Mouse (Mus musculus) E14TG2a.4 (cell line): Measurements from ENCODE around the gene Ppl.

ENCODE experiments used
- CTCF ChIP-seq: conservative IDR thresholded peaks from 2 replicates; pipeline ENCODE4 v1.5.1; 2014; ENCODE audit warnings: low read length
- POU5F1 ChIP-seq: IDR thresholded peaks from 2 replicates; pipeline ENCODE4 v1.6.1; 2014; ENCODE audit warnings: low read length, borderline replicate concordance

DNA sequence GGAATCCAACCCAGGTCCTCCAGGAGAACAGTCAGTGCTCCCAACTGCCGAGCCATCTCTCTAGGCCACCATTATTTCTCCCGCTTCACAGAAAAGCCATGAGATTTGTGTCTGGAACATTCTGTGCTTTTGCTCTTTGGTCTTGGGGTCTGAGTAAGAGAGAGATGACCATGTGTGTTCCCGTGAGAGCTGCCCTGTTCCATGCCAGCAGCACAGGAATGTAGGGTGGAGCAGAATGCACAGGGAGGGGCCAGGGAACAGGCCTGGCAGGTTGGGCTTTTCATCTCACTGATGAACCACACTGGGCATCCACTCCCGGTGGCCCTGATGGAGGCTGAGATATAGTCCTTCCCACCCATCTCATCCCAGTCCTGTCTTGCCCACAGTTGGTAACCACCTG is 12.8 kb downstream of the Ppl start:
- TF ChIP-seq CTCF: no peak
- TF ChIP-seq POU5F1: no peak
